Mouse (Mus musculus) left cerebral cortex, adult 11 months (tissue): ENCODE measurements around the gene Kat2b.
"Not testable (repeated sequence)": the region's sequence is repeated elsewhere in the genome, so short reads cannot be mapped to it uniquely, and the experiment has no call there.

ENCODE experiments used
- DNase-seq: peaks from one replicate; pipeline ENCODE4 v3.0.0; 2022; ENCODE audit warnings: low spot score

The Kat2b gene

GRCm38 (mm10) chr17:53570361-53570875 lies 3.8 kb downstream of the Kat2b start:
- no peak for DNase-seq

- not testable (repeated sequence) for DNase-seq
Observed at GRCm38 (mm10) chr17:53570932-53571331, 4.3 kb downstream of the Kat2b start.

- no peak for DNase-seq
Observed at GRCm38 (mm10) chr17:53573019-53573556, 6.4 kb downstream of the Kat2b start.

- no peak for DNase-seq
Observed at GRCm38 (mm10) chr17:53577151-53577550, 10.5 kb downstream of the Kat2b start.

GRCm38 (mm10) chr17:53577754-53578153 lies 11.1 kb downstream of the Kat2b start:
- DNase-seq = no peak

GRCm38 (mm10) chr17:53578249-53578648 lies 11.6 kb downstream of the Kat2b start:
- no peak for DNase-seq

GRCm38 (mm10) chr17:53578776-53579175 lies 12.1 kb downstream of the Kat2b start:
- DNase-seq = no peak

GRCm38 (mm10) chr17:53579612-53580011 lies 13.0 kb downstream of the Kat2b start:
- DNase-seq = no peak

- no peak for DNase-seq
Observed at GRCm38 (mm10) chr17:53580237-53580636, 13.6 kb downstream of the Kat2b start.

GRCm38 (mm10) chr17:53582026-53582585 lies 15.4 kb downstream of the Kat2b start:
- DNase-seq = no peak

GRCm38 (mm10) chr17:53582805-53583204 lies 16.1 kb downstream of the Kat2b start:
- DNase-seq = no peak

GRCm38 (mm10) chr17:53583846-53584579 lies 17.4 kb downstream of the Kat2b start:
- no peak for DNase-seq

GRCm38 (mm10) chr17:53587074-53587851 lies 20.6 kb downstream of the Kat2b start:
- DNase-seq = peak; percentile 75

- DNase-seq = no peak
Observed at GRCm38 (mm10) chr17:53588097-53588855, 21.6 kb downstream of the Kat2b start.

- no peak for DNase-seq
Observed at GRCm38 (mm10) chr17:53590110-53590509, 23.4 kb downstream of the Kat2b start.

- DNase-seq = no peak
Observed at GRCm38 (mm10) chr17:53591910-53592309, 25.2 kb downstream of the Kat2b start.

GRCm38 (mm10) chr17:53594590-53594989 lies 27.9 kb downstream of the Kat2b start:
- DNase-seq = no peak

GRCm38 (mm10) chr17:53595527-53595926 lies 28.9 kb downstream of the Kat2b start:
- DNase-seq = no peak

- peak; percentile 18 for DNase-seq
Observed at GRCm38 (mm10) chr17:53596314-53596882, 29.7 kb downstream of the Kat2b start.

- no peak for DNase-seq
Observed at GRCm38 (mm10) chr17:53596941-53597790, 30.5 kb downstream of the Kat2b start.
